Mouse (Mus musculus) gastrocnemius, adult 18-20 months (tissue): ENCODE results near the gene Cfap57. TPM values are rescaled to one million over a fixed set of nuclear protein-coding genes. Genes with fewer than 3 reads are reported as not detected.
"Not testable (repeated sequence)": the region's sequence is repeated elsewhere in the genome, so short reads cannot be mapped to it uniquely, and the experiment has no call there.

Source experiments
- DNase-seq: peaks from one replicate; pipeline ENCODE4 v3.0.0; 2021; ENCODE audit warnings: low spot score
- total RNA-seq, 2 experiments: library from RNA; stranded (reverse); gene quantifications; 2 replicates each; pipeline ENCODE4 v1.2.3; 2021

Cfap57 gene
- total RNA-seq, 2 experiments from 2014 or later, result not detected

- DNase-seq, result no peak
Measured at GRCm38 (mm10) chr4:118518208-118518607, 102.4 kb downstream of the Cfap57 start.

- DNase-seq, result no peak
Measured at GRCm38 (mm10) chr4:118517497-118518146, 103.0 kb downstream of the Cfap57 start.

GRCm38 (mm10) chr4:118516699-118517496 lies 103.7 kb downstream of the Cfap57 start:
- no peak for DNase-seq

GRCm38 (mm10) chr4:118509050-118509449 lies 111.5 kb downstream of the Cfap57 start:
- DNase-seq, result no peak

GRCm38 (mm10) chr4:118507171-118507570 lies 113.4 kb downstream of the Cfap57 start:
- DNase-seq, result not testable (repeated sequence)

GRCm38 (mm10) chr4:118505551-118505950 lies 115.0 kb downstream of the Cfap57 start:
- no peak for DNase-seq

Other genes starting within 250 kb of the Cfap57 start
- gene Szt2, start 211.5 kb downstream of the Cfap57 start, total RNA-seq, result 1 to 10 TPM; 4.6 to 5.6 TPM
- 10 to 100 TPM; 38.6 to 39.2 TPM for gene Med8, start 211.4 kb downstream of the Cfap57 start, total RNA-seq
- 1 to 10 TPM; 5.0 to 6.9 TPM for gene Elovl1, start 192.7 kb downstream of the Cfap57 start, total RNA-seq
- gene Cdc20, start 183.4 kb downstream of the Cfap57 start, total RNA-seq, result under 1 TPM in 1 of 2 experiments, not detected in 1; 0.32 TPM
- gene Mpl, start 163.3 kb downstream of the Cfap57 start, total RNA-seq, result not detected
- 10 to 100 TPM; 11.0 to 14.3 TPM for gene Tie1, start 130.7 kb downstream of the Cfap57 start, total RNA-seq
- gene 2610528J11Rik, start 93.8 kb downstream of the Cfap57 start, total RNA-seq, result not detected
- gene Tmem125, start 76.7 kb downstream of the Cfap57 start, total RNA-seq, result not detected
- 10 to 100 TPM; 23.6 to 26.9 TPM for gene Ebna1bp2, start within 50 bp of the Cfap57 start, total RNA-seq
- not detected for gene Olfr62, start 38.2 kb upstream of the Cfap57 start, total RNA-seq
- gene Olfr1342, start 72.0 kb upstream of the Cfap57 start, total RNA-seq, result not detected
- gene Olfr1341, start 82.7 kb upstream of the Cfap57 start, total RNA-seq, result not detected
- not detected for gene Olfr1340, start 99.4 kb upstream of the Cfap57 start, total RNA-seq
- gene Olfr1339, start 111.4 kb upstream of the Cfap57 start, total RNA-seq, result not detected
- not detected for gene Olfr1338, start 138.0 kb upstream of the Cfap57 start, total RNA-seq
- gene Olfr1337, start 161.8 kb upstream of the Cfap57 start, total RNA-seq, result not detected
- not detected for gene Olfr1335, start 189.2 kb upstream of the Cfap57 start, total RNA-seq
- not detected for gene Olfr1333, start 215.5 kb upstream of the Cfap57 start, total RNA-seq
- gene Olfr1331, start 243.9 kb upstream of the Cfap57 start, total RNA-seq, result not detected